Mouse (Mus musculus) ovary, adult 10 weeks (tissue): ENCODE measurements around the gene Mstn. TPM values are rescaled to one million over a fixed set of nuclear protein-coding genes. Genes with fewer than 3 reads are reported as not detected.

Experiments
- polyA plus RNA-seq: library from polyadenylated mRNA; stranded (reverse); fragments of 350-450 nt; fragmentation: Illumina TruSeq; extraction: RNeasy Lipid Tissue Mini Kit (QIAGEN cat#74804); gene quantifications from one replicate; pipeline ENCODE4 v1.2.3, GENCODE M21; 2014

The Mstn gene
- not detected for polyA plus RNA-seq

GRCm38 (mm10) chr1:53061340-53061739 lies at the start of gene Mstn:
TSS of gene Mstn (plus strand) at chr1:53061640.

GRCm38 (mm10) chr1:53020079-53020478 lies 41.4 kb upstream of the Mstn start, which contains the start of gene 1700019D03Rik:
TSS of gene 1700019D03Rik (minus strand) at chr1:53020179.

Other genes starting within 250 kb of the Mstn start
- gene Inpp1, start 244.0 kb upstream of the Mstn start, polyA plus RNA-seq, result 13.9 TPM
- 79.5 TPM for gene Hibch, start 216.7 kb upstream of the Mstn start, polyA plus RNA-seq
- 2.0 TPM for gene 1700019D03Rik, start 41.5 kb upstream of the Mstn start, polyA plus RNA-seq
- not detected for gene 1700019A02Rik, start 126.0 kb downstream of the Mstn start, polyA plus RNA-seq
- 15.8 TPM for gene Pms1, start 235.4 kb downstream of the Mstn start, polyA plus RNA-seq
- 91.9 TPM for gene Ormdl1, start 235.5 kb downstream of the Mstn start, polyA plus RNA-seq
- gene Gm28778, start 235.5 kb downstream of the Mstn start, polyA plus RNA-seq, result not detected